Mouse (Mus musculus): ENCODE measurements around the gene Rbm41. TPM values are rescaled to one million over a fixed set of nuclear protein-coding genes. Genes with fewer than 3 reads are reported as not detected.

The Rbm41 gene
- total and polyA plus RNA-seq, 3 experiments: 9.1 to 9.4 TPM; not detected in 1

DNA sequence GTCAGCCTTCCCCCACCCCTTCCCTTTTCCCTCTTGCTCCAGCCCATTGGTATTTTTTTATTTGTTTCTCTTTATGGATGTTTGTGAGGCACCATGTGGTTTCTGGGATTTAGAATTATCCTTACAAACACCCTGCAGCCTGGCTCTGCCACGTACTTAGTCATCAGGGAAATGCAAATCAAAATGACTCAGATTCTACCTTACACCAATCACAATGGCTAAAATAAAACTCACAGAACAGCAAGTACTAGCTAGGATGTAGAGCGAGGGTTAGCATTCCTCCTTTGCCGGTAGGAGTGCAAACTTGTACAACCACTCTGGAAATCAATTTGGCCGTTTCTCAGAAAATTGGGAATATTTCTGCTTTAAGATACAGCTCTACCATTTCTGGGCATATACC lies 77.8 kb downstream of the Rbm41 start:
- Histone ChIP-seq H3K27ac (ENCODE audit: control insufficient read depth, low read depth, low read length) (no peak overlapping the region), H3K9ac (ENCODE audit: control insufficient read depth, low read depth, low read length, poor library complexity, severe bottlenecking) (no peak overlapping the region), H3K36me3 (ENCODE audit: control insufficient read depth in 1 of 2, insufficient read depth in 2 of 2, low read length in 2 of 2) (no peaks in the 10 kb centered on the region), H3K4me1 (ENCODE audit: control insufficient read depth in 1 of 2, insufficient read depth in 2 of 2, low read length in 2 of 2) (no peaks in the 10 kb centered on the region), H3K79me2 (ENCODE audit: control insufficient read depth, insufficient read depth, low read length, poor library complexity) (no peaks in the 10 kb centered on the region), H3K4me3 (ENCODE audit: control insufficient read depth in 1 of 2, insufficient read depth in 1 of 2, low read depth in 2 of 2, low read length in 2 of 2) (no peak overlapping the region), H3K27me3 (ENCODE audit: control insufficient read depth in 1 of 2, insufficient read depth in 2 of 2, low read length in 2 of 2) (no peaks in the 10 kb centered on the region), H3K9me3 (replicated peaks; ENCODE audit: insufficient read depth, low read length) (no peaks in the 10 kb centered on the region)
- TF ChIP-seq GATA1 (IDR thresholded peaks at IDR 0.05; ENCODE audit: low read depth, low read length) (no peak), CHD1 (IDR thresholded peaks at IDR 0.05; ENCODE audit: low read depth, low read length) (no peak), ELF1 (IDR thresholded peaks at IDR 0.05; ENCODE audit: low read depth, low read length) (no peak), MYC (IDR thresholded peaks at IDR 0.05; ENCODE audit: low read depth, low read length) (no peak), MAZ (IDR thresholded peaks at IDR 0.05; ENCODE audit: low read depth, low read length) (no peak), ZC3H11A (IDR thresholded peaks at IDR 0.05; ENCODE audit: low read depth, low read length) (no peak), NRF1 (IDR thresholded peaks at IDR 0.05; ENCODE audit: insufficient read depth, low read depth, low read length, poor library complexity, severe bottlenecking) (no peak)
- DNase-seq (ENCODE audit: low read depth, low spot score): no peak

DNA sequence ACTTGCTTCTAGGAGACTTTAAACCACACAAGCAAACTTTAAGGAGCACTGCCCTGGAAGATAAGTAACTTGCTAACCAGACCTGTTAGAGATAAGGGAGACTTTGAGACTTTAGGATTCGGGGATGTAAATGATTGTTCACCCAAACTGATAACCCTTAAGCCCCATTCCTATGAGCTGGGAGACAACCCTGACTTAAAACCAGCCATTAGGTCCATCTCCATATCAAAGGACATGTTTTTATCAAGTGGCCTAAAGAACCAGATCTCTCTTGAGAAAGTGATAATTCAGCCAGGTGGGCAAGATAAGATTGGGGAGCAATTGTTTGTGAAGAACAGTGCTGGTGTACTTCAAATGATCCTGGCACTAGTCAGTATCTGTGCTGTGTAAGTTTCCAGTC lies 107.0 kb downstream of the Rbm41 start:
- no peaks in the 10 kb centered on the region for H3K9me3 ChIP-seq (replicated peaks; ENCODE audit: insufficient read depth, low read length)
- no peaks in the 10 kb centered on the region for H3K79me2 ChIP-seq (ENCODE audit: control insufficient read depth, insufficient read depth, low read length, poor library complexity)
- no peak overlapping the region for H3K9ac ChIP-seq (ENCODE audit: control insufficient read depth, low read depth, low read length, poor library complexity, severe bottlenecking)
- H3K4me1 ChIP-seq (ENCODE audit: control insufficient read depth in 1 of 2, insufficient read depth in 2 of 2, low read length in 2 of 2): no peaks in the 10 kb centered on the region
- H3K27me3 ChIP-seq (ENCODE audit: control insufficient read depth in 1 of 2, insufficient read depth in 2 of 2, low read length in 2 of 2): peaks cover 0 to 4% of the 10 kb centered on the region in 2 experiments; a peak in 3 of 4 replicates
- H3K4me3 ChIP-seq (ENCODE audit: control insufficient read depth in 1 of 2, insufficient read depth in 1 of 2, low read depth in 2 of 2, low read length in 2 of 2): no peak overlapping the region
- DNase-seq (ENCODE audit: low read depth, low spot score): peak; percentile 12
- no peak for TF ChIP-seq MYC (IDR thresholded peaks at IDR 0.05; ENCODE audit: low read depth, low read length)
- no peak for TF ChIP-seq GATA1 (IDR thresholded peaks at IDR 0.05; ENCODE audit: low read depth, low read length)
- no peak for TF ChIP-seq USF1 (IDR thresholded peaks at IDR 0.05; ENCODE audit: low read depth, low read length)
- TF ChIP-seq MAFK (IDR thresholded peaks at IDR 0.05; ENCODE audit: borderline replicate concordance, low read depth, low read length): no peak
- TF ChIP-seq RCOR1 (IDR thresholded peaks at IDR 0.05; ENCODE audit: low read depth, low read length): no peak
- TF ChIP-seq CTCF (IDR thresholded peaks at IDR 0.05 in 2 of 3, conservative IDR thresholded peaks at IDR 0.05 in 1 of 3; ENCODE audit: control insufficient read depth in 1 of 3, insufficient read depth in 1 of 3, low read depth in 2 of 3, low read length in 3 of 3, poor library complexity in 1 of 3, severe bottlenecking in 1 of 3): no peak
- TF ChIP-seq MXI1 (IDR thresholded peaks at IDR 0.05; ENCODE audit: low read depth, low read length): no peak
- TF ChIP-seq BHLHE40 (IDR thresholded peaks at IDR 0.05; ENCODE audit: borderline replicate concordance, low read depth, low read length): no peak
- TF ChIP-seq TAL1 (IDR thresholded peaks at IDR 0.05; ENCODE audit: low read length): no peak
- no peak for TF ChIP-seq HCFC1 (IDR thresholded peaks at IDR 0.05; ENCODE audit: low read depth, low read length)
- no peak for TF ChIP-seq MYB (IDR thresholded peaks at IDR 0.05; ENCODE audit: low read depth, low read length)
- TF ChIP-seq ZNF384 (IDR thresholded peaks at IDR 0.05; ENCODE audit: low read depth, low read length): no peak
- TF ChIP-seq CHD1 (IDR thresholded peaks at IDR 0.05; ENCODE audit: low read depth, low read length): no peak
- TF ChIP-seq NELFE (IDR thresholded peaks at IDR 0.05; ENCODE audit: low read depth, low read length): no peak
- TF ChIP-seq CHD2 (IDR thresholded peaks at IDR 0.05; ENCODE audit: low read length): no peak
- no peak for TF ChIP-seq KAT2A (conservative IDR thresholded peaks at IDR 0.05; ENCODE audit: low read depth, low read length)
- no peak for TF ChIP-seq MAX (IDR thresholded peaks at IDR 0.05; ENCODE audit: low read length)
- no peak for TF ChIP-seq POLR2AphosphoS5 (IDR thresholded peaks at IDR 0.05; ENCODE audit: borderline replicate concordance, low read depth, low read length)
- no peaks in the 10 kb centered on the region for H3K36me3 ChIP-seq (ENCODE audit: control insufficient read depth in 1 of 2, insufficient read depth in 2 of 2, low read length in 2 of 2)
- H3K27ac ChIP-seq (ENCODE audit: control insufficient read depth, low read depth, low read length): no peak overlapping the region

Measured in MEL (cell line).